Mouse (Mus musculus) heart, embryonic 11.5 days (tissue): ENCODE data around the gene Col4a3. TPM values are rescaled to one million over a fixed set of nuclear protein-coding genes. Genes with fewer than 3 reads are reported as not detected.

ENCODE experiments used
- ATAC-seq: fragments of 200-750 bp; cut with Nextera tagmentation; replicated peaks from 2 replicates; pipeline ENCODE4 v1.8.0; 2017; ENCODE audit warnings: moderate library complexity; ENCODE audit not compliant: insufficient number of reproducible peaks, low FRiP score, low TSS enrichment
- H3K27ac ChIP-seq: fragments of 300-500 bp; sonication (generic); 2 replicates; pipeline ENCODE4 v1.5.1; 2014; ENCODE audit warnings: mild to moderate bottlenecking, low read depth, low read length
- H3K27me3 ChIP-seq: fragments of 300-500 bp; sonication (generic); 2 replicates; pipeline ENCODE4 v1.6.1; 2014; ENCODE audit warnings: mild to moderate bottlenecking, low read length, mixed read lengths; ENCODE audit not compliant: control insufficient read depth, insufficient read depth
- H3K36me3 ChIP-seq: fragments of 300-500 bp; sonication (generic); 2 replicates; pipeline ENCODE4 v1.6.1; 2014; ENCODE audit warnings: mild to moderate bottlenecking, low read length, moderate library complexity, mixed read lengths; ENCODE audit not compliant: control insufficient read depth, insufficient read depth
- H3K4me1 ChIP-seq: fragments of 300-500 bp; sonication (generic); 2 replicates; pipeline ENCODE4 v1.6.1; 2014; ENCODE audit warnings: low read length; ENCODE audit not compliant: control insufficient read depth, insufficient read depth
- H3K4me2 ChIP-seq: fragments of 300-500 bp; sonication (generic); 2 replicates; pipeline ENCODE4 v1.6.1; 2014; ENCODE audit warnings: mild to moderate bottlenecking, moderate library complexity
- H3K4me3 ChIP-seq: fragments of 300-500 bp; sonication (generic); 2 replicates; pipeline ENCODE4 v1.5.1; 2014; ENCODE audit warnings: low read depth, low read length
- H3K9ac ChIP-seq: fragments of 300-500 bp; sonication (generic); 2 replicates; pipeline ENCODE4 v1.6.1; 2014; ENCODE audit warnings: mild to moderate bottlenecking, low read depth, low read length, moderate library complexity
- H3K9me3 ChIP-seq: fragments of 300-500 bp; sonication (generic); replicated peaks from 2 replicates; pipeline ENCODE4 v1.6.1; 2016; ENCODE audit warnings: low read length; ENCODE audit not compliant: control insufficient read depth
- WGBS: fragments of 180-500 bp; shearing (Covaris S2); extraction: QIAGEN DNeasy Blood & Tissue Kit; methylation state at CpG from one replicate; pipeline ENCODE4 v1.1.7; 2014; ENCODE audit not compliant: insufficient replicate concordance; 5-methylcytosine and 5-hydroxymethylcytosine counted together
- polyA plus RNA-seq: library from polyadenylated mRNA; unstranded; fragments of >200 nt; fragmentation: Nextera tagmentation; extraction: Ambion mirVana; gene quantifications from 2 replicates; pipeline ENCODE4 v1.2.1, GENCODE M21; 2014

Col4a3 gene
- polyA plus RNA-seq, 1 experiment from 2014 or later: 0.54 TPM

DNA sequence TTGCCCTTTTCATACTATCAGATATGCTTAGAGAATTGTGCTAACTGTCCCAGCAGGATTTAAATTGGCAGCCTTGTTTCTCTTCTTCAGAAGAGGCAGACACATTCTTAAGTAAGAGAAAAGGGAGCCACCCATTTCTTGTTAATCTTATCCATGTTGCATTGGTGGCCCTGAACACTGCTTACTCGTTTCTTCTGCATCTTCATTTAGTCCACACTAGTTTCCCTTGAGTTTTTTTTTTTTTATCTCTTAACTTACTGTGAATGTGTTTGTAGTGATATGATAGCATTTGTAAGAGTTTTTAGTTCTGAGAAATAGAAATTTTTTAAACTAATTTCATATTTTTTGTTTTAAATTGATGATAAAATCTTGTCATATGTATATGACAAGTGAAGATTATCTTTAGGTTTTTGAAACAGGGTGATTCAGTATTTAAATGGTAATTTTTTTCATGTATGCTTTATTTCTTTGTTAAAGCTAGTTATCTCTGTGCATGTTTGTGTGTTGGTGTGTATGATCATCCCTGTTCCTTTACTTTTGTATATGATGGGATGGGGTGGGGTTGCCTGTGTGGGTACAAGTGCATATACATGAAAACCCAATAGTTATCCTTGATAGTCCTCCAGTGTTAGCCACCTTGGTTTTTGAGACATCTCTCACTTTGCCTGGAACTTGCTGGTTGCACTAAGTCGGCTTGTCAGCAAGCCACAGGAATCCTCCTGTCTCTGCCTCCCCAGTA lies 161.2 kb downstream of the Col4a3 start:
- H3K4me1 ChIP-seq: no peaks in the 10 kb centered on the region
- peaks cover 7% of the 10 kb centered on the region for H3K36me3 ChIP-seq
- ATAC-seq: no peak
- WGBS: 82% methylated on average over 2 of the region's 2 CpGs
- H3K27me3 ChIP-seq: no peaks in the 10 kb centered on the region
- H3K4me3 ChIP-seq: no peak overlapping the region
- H3K9me3 ChIP-seq: no peaks in the 10 kb centered on the region
- H3K9ac ChIP-seq: no peak overlapping the region
- no peak overlapping the region for H3K4me2 ChIP-seq
- H3K27ac ChIP-seq: no peak overlapping the region

DNA sequence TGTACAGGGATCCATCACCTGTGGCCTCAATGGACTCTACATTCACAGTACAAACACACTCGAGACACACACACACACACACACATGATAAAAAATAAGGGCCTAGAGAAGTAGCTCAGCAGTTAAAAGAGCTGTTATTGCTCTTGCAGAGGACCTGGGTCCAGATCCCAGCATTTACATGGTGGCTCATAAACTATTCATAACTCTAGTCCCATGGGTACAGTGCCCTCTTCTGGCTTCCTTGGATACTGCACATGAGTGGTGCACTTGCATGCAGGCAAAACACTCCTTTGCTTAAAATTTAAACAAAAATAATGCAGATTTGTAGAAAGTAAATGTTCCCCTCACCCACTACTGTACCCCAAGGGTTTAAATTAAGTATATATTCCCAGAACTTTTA lies 172.8 kb downstream of the Col4a3 start:
- Histone ChIP-seq H3K9ac (no peak overlapping the region), H3K27ac (no peak overlapping the region), H3K9me3 (no peaks in the 10 kb centered on the region), H3K4me3 (no peak overlapping the region), H3K27me3 (no peaks in the 10 kb centered on the region), H3K4me2 (no peak overlapping the region), H3K36me3 (peaks cover 18% of the 10 kb centered on the region; the same call in 1 of the 2 replicates), H3K4me1 (no peaks in the 10 kb centered on the region)
- no peak for ATAC-seq
- 91% methylated on average over 1 of the region's 1 CpGs for WGBS

DNA sequence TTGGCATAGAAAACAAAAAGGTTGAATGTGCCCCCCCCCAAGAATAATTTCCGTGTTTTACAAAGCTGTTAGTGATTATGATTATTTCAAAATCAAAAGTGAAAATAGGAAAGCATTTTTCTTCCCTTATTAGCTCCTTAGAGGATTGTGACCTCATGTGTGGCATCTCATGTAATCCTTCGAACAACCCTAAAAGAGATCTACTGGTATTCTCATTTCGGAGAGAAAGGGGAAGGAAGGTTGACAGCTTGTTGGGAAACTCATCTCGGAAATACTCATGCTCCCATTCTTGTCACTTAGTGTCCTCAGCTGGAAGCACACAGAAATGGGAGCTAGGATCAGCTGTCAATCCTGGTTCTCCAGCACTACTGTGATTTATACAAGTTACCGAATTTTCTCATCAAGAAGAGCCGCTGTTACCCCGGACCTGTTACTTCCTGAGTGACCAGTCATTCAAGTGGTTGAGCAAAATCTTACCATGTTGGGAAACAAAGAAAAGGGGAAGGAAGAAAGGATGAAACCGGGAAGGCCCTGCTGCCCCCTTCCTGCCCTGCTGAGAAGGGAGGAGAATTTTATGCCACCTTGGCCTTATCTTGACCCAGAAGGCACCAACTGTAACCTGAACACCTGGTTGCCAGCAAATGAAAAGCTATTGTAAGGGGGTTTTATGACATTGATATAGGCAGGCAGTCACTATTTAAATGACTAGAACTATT lies 174.9 kb downstream of the Col4a3 start:
- Histone ChIP-seq H3K4me3 (no peak overlapping the region), H3K9me3 (no peaks in the 10 kb centered on the region), H3K36me3 (peaks cover 5% of the 10 kb centered on the region; the same call in 1 of the 2 replicates), H3K27ac (no peak overlapping the region), H3K4me1 (no peaks in the 10 kb centered on the region), H3K27me3 (no peaks in the 10 kb centered on the region), H3K9ac (no peak overlapping the region), H3K4me2 (no peak overlapping the region)
- no peak for ATAC-seq
- WGBS: 89% methylated on average over 8 of the region's 8 CpGs

DNA sequence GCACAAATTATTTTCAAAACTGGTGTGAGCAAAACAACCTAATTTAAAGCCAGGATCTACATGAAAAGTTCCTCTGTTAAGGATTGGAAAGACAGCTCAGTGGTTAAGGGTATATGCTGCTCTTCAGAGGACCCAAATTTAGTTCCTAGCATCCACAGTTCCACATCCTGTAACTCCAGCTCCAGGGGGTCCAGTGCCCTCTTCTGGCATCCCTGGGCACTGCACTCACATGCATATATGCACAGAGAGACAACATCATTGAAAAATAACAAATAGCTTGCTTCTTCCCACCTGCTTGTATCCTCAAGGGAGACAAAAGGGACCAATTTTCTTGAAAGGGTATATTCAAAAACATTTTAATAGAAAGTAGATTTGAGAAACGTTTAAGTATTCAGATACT lies 175.6 kb downstream of the Col4a3 start:
- WGBS: 82% methylated on average over 1 of the region's 1 CpGs
- no peak for ATAC-seq
- no peak overlapping the region for H3K4me2 ChIP-seq

DNA sequence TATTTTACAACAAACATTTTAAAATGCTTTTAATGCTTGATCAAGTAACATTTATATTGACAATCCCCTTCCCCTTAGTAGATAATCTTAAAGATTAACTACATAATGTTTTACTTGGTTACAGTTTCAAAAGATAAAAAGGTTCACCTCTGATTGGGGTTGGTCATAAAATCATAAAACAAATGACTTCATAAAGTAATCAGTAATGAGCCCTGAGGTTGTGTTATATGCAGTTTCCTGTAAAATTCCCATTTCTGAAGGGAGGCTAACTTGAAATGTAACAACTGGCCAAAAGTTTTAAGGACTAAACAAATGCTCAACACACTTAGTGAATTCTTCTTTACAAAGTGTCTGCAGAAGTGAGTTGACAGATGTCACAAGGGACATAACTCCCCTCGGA lies 179.5 kb downstream of the Col4a3 start:
- no peak for ATAC-seq
- Histone ChIP-seq H3K4me1 (no peaks in the 10 kb centered on the region), H3K4me3 (no peak overlapping the region), H3K27ac (no peak overlapping the region), H3K9me3 (no peaks in the 10 kb centered on the region), H3K4me2 (no peak overlapping the region), H3K9ac (no peak overlapping the region), H3K36me3 (0 out of 2 replicates have a peak, but pooled peaks cover 2% of the 10 kb centered on the region), H3K27me3 (no peaks in the 10 kb centered on the region)
- WGBS: 43% methylated on average over 1 of the region's 1 CpGs

More for the DNA sequence above, 175.6 kb downstream of the Col4a3 start:
- no peaks in the 10 kb centered on the region for H3K27me3 ChIP-seq
- H3K36me3 ChIP-seq: peaks cover 5% of the 10 kb centered on the region; the same call in 1 of the 2 replicates
- no peak overlapping the region for H3K27ac ChIP-seq
- no peak overlapping the region for H3K9ac ChIP-seq
- no peaks in the 10 kb centered on the region for H3K4me1 ChIP-seq
- H3K9me3 ChIP-seq: no peaks in the 10 kb centered on the region
- H3K4me3 ChIP-seq: no peak overlapping the region

DNA sequence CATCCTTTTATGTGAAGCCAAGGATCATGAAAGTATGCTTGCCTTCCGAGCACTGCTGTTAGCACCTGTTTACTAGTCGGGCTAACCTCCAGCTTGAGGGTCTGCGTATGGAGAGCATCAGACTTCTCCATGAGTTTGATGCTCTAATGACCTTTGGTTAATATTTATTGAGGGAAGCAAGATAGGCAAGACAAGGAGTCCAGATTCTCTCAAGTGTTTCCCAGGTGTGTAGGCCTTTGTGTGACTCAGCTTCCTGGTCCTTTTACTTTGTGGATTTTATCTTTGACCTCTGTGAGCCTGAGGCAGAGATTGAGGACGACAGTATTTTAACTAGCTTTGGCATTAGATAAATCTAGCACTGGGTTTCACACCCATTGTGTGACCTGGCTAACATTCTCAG lies 179.9 kb downstream of the Col4a3 start:
- Histone ChIP-seq H3K27me3 (no peaks in the 10 kb centered on the region), H3K36me3 (0 out of 2 replicates have a peak, but pooled peaks cover 2% of the 10 kb centered on the region), H3K4me2 (no peak overlapping the region), H3K4me1 (no peaks in the 10 kb centered on the region), H3K27ac (no peak overlapping the region), H3K4me3 (no peak overlapping the region), H3K9me3 (no peaks in the 10 kb centered on the region), H3K9ac (no peak overlapping the region)
- 52% methylated on average over 4 of the region's 4 CpGs for WGBS
- ATAC-seq: no peak

DNA sequence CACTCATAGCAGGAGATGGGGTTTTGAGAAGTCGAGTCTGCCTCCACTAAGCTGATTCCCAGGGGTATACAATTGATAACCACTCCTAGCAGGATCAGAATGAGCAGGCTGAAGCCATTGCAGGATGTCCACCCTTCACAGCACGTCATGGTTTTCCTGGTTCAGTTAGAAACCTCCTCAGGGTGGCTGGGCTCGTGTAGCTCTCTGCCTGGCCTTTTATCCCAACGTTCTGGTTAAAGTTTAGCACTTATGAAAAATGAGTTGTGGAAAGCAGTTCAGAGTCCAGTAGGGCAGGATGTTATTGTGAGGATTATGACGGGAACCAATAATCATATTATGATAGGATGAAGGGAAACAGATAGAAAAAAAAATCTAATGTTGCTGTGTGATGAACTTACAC lies 181.5 kb downstream of the Col4a3 start, which contains the start of gene Tm4sf20:
Gene Tm4sf20, minus strand, starts transcription at position 193 of the 400 bp plus-strand sequence.
- Histone ChIP-seq H3K9ac (no peak within 1 kb of the TSS), H3K4me2 (no peak within 1 kb of the TSS), H3K4me3 (no peak within 1 kb of the TSS), H3K4me1 (no peaks in the 10 kb centered on the region; the same call in 1 of the 2 replicates), H3K27me3 (no peaks in the 10 kb centered on the region), H3K36me3 (no peaks in the 10 kb centered on the region), H3K27ac (no peak within 1 kb of the TSS), H3K9me3 (no peaks in the 10 kb centered on the region)
- WGBS: 59% methylated on average over 5 of the region's 5 CpGs
- no peak for ATAC-seq

DNA sequence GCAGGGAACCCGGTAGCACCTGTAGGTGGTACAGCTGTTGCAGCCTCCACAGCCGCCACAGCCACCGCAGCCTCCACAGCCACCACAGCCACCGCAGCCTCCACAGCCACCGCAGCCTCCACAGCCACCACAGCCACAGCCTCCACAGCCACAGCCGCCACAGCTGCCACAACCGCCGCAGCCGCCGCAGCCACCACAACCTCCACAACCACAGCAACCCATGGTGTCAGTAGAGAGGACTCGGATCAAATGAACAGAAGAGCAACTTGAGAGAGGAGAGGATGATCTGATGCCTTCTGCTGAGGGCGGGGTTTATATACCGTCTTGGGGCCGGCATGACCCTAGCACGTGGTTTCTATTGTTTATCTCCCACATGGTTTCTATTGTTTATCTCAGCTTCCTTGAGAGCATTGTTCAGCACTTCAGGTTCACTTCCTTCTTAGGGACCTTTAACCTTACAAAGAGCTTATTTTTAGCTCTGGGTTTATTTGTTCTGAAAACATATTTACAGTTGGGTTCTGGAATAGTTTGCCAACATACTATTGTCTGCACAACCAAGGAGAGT lies 184.4 kb downstream of the Col4a3 start, which contains the start of gene Gm47791:
Gene Gm47791, minus strand, starts transcription at position 222 of the 565 bp plus-strand sequence.
- Histone ChIP-seq H3K4me2 (no peak within 1 kb of the TSS), H3K36me3 (no peaks in the 10 kb centered on the region), H3K9me3 (no peaks in the 10 kb centered on the region), H3K4me3 (no peak within 1 kb of the TSS), H3K4me1 (no peaks in the 10 kb centered on the region; the same call in 1 of the 2 replicates), H3K27ac (no peak within 1 kb of the TSS), H3K27me3 (no peaks in the 10 kb centered on the region), H3K9ac (no peak within 1 kb of the TSS)
- 82% methylated on average over 15 of the region's 15 CpGs for WGBS
- no peak for ATAC-seq
